Mouse (Mus musculus): ENCODE results near the gene H13. TPM values are rescaled to one million over a fixed set of nuclear protein-coding genes. Genes with fewer than 3 reads are reported as not detected.
A peak's percentile ranks its signal among the peaks of the same experiment; 100 is the strongest.

H13 gene
- polyA plus RNA-seq, 1 experiment from 2014 or later: 45.2 TPM

DNA sequence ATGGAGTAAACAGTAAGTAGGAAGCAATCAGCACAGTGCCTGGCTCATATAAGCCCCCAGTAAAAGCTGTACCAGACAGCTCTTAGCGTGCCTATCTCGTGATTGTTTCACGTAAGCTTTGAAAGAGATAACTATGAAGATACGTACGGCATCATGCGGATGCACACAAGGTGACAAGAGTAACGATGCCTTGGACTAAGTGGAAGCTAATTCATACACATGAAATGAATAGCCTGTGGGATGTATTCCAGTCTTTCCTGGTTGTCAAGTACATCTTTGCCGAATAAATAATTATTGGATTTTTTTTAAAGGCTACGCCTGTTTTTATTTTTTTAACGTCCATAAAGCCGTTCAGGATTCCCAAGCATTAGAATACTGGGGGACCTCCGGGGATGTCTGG is 17.1 kb downstream of the H13 start:
- H3K4me3 ChIP-seq (replicated peaks): peak overlapping the region; percentile 63
- peaks cover 95% of the 10 kb centered on the region for H3K36me3 ChIP-seq (replicated peaks)
- ATAC-seq (ENCODE audit: insufficient read depth): no peak
- peak overlapping the region; percentile 69 for H3K4me2 ChIP-seq
- no peak overlapping the region for H3K9ac ChIP-seq
- H3K27me3 ChIP-seq: no peaks in the 10 kb centered on the region
- WGBS (ENCODE audit: insufficient replicate concordance): 57% methylated on average over 12 of the region's 12 CpGs
- H3K9me3 ChIP-seq (replicated peaks): no peaks in the 10 kb centered on the region
- H3K4me1 ChIP-seq (replicated peaks): peaks cover 31% of the 10 kb centered on the region
- peak overlapping the region; percentile 26 for H3K27ac ChIP-seq (replicated peaks)

DNA sequence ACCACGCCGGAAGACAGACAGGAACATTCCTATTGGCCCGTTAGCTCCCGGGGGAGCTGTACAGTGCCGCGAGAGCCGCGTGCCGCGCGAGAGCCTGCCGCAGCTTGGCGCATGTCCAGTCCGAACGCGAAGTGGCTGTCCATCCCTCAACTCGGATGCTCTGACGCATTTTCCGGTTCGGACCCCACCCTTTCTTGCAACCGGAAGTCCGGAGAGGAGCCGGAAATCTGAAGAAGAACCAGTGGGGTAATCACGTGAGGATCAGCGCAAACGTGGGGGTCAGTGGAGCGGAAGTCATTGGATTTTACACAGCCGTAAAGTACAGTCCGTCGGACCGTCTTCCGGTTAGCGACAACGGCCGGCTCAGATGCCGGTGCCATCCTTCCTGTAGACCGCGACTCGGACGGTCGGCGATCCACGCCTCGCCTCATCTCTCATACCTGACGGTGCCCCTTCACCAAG is 17.6 kb downstream of the H13 start, which contains the start of gene Mcts2:
Mcts2 (plus strand) TSS at position 230 of the 462 bp plus-strand sequence.
- H3K9ac ChIP-seq: peak within 1 kb of the TSS; percentile 45
- peak within 1 kb of the TSS; percentile 63 for H3K4me3 ChIP-seq (replicated peaks)
- peak within 1 kb of the TSS; percentile 38 for H3K27ac ChIP-seq (replicated peaks)
- H3K36me3 ChIP-seq (replicated peaks): peaks cover 94% of the 10 kb centered on the region
- H3K9me3 ChIP-seq (replicated peaks): no peaks in the 10 kb centered on the region
- peaks cover 32% of the 10 kb centered on the region for H3K4me1 ChIP-seq (replicated peaks)
- H3K4me2 ChIP-seq: peak within 1 kb of the TSS; percentile 69
- ATAC-seq (ENCODE audit: insufficient read depth): peak; percentile 96
- WGBS (ENCODE audit: insufficient replicate concordance): 61% methylated on average over 45 of the region's 45 CpGs
- H3K27me3 ChIP-seq: no peaks in the 10 kb centered on the region

DNA sequence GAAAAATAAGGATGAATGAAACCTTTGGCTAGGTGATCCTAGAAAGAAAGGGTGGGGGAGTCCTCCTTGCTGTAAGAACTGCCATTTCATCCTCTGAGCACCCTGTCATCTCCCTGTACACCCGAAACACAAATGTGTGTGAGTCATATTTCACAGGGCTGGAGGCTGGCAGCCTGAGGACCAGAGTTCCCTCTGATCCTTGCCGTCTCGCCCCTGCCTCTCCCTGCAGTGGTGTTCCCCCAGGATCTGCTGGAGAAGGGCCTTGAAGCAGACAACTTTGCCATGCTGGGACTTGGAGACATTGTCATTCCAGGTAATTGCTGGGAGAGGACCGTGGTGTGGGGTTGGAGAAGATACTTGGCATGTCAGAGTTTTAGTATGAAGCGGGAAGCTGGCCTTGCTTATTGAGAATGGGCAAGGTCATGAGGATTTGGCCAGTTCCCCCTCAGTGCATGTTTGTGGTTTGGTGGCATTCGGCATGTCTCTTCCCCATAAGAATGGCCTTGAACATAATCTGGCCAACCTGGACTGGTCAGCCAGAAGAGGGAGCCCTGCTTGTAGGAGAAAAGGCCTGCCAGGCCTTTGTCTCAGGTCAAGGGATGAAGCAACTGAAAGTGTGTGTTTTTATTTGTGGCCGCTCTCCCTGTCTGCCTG is 22.4 kb downstream of the H13 start:
- no peak overlapping the region for H3K9ac ChIP-seq
- no peaks in the 10 kb centered on the region for H3K9me3 ChIP-seq (replicated peaks)
- H3K27me3 ChIP-seq: no peaks in the 10 kb centered on the region
- no peak overlapping the region for H3K27ac ChIP-seq (replicated peaks)
- no peak for ATAC-seq (ENCODE audit: insufficient read depth)
- WGBS (ENCODE audit: insufficient replicate concordance): 70% methylated on average over 7 of the region's 7 CpGs
- H3K4me2 ChIP-seq: no peak overlapping the region
- H3K36me3 ChIP-seq (replicated peaks): peaks cover 61% of the 10 kb centered on the region
- peaks cover 38% of the 10 kb centered on the region for H3K4me1 ChIP-seq (replicated peaks)
- H3K4me3 ChIP-seq (replicated peaks): no peak overlapping the region

GRCm38 (mm10) chr2:152693233-152693632 is 24.0 kb downstream of the H13 start:
- WGBS (ENCODE audit: insufficient replicate concordance): 13% methylated on average over 9 of the region's 9 CpGs
- peak overlapping the region; percentile 8; the same call in 1 of the 2 replicates for H3K4me3 ChIP-seq (replicated peaks)
- peak overlapping the region; percentile 42 for H3K4me2 ChIP-seq
- H3K4me1 ChIP-seq (replicated peaks): peaks cover 34% of the 10 kb centered on the region
- H3K36me3 ChIP-seq (replicated peaks): peaks cover 61% of the 10 kb centered on the region
- peak overlapping the region; percentile 17; the same call in 1 of the 2 replicates for H3K9ac ChIP-seq
- no peak for ATAC-seq (ENCODE audit: insufficient read depth)
- H3K27me3 ChIP-seq: no peaks in the 10 kb centered on the region
- H3K27ac ChIP-seq (replicated peaks): no peak overlapping the region
- no peaks in the 10 kb centered on the region for H3K9me3 ChIP-seq (replicated peaks)

DNA sequence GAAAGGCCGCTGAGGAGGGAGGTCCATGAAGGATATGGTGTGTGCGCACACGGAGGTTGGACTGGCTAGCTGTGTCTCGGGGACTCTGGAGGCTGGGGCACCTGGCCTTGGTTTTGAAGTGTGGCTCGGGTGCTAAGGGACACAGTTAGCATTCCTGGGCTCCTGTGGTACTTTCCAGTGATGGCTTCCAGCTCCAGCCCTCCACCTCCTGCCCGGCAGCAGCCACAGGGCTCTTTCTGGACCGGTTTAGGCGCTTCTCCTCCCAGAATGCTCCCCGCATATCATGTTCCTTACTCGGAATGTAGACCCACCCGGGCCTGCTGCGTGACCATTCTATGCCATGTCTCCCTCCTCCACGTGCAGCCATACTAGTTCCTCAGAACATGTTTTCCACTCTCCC is 24.5 kb downstream of the H13 start:
- Histone ChIP-seq H3K27me3 (no peaks in the 10 kb centered on the region), H3K9ac (peak overlapping the region; percentile 17; the same call in 1 of the 2 replicates), H3K4me2 (peak overlapping the region; percentile 42), H3K4me1 (replicated peaks) (peaks cover 29% of the 10 kb centered on the region), H3K36me3 (replicated peaks) (peaks cover 61% of the 10 kb centered on the region), H3K27ac (replicated peaks) (no peak overlapping the region), H3K9me3 (replicated peaks) (no peaks in the 10 kb centered on the region), H3K4me3 (replicated peaks) (peak overlapping the region; percentile 8; the same call in 1 of the 2 replicates)
- WGBS (ENCODE audit: insufficient replicate concordance): 76% methylated on average over 13 of the region's 13 CpGs
- ATAC-seq (ENCODE audit: insufficient read depth): no peak

DNA sequence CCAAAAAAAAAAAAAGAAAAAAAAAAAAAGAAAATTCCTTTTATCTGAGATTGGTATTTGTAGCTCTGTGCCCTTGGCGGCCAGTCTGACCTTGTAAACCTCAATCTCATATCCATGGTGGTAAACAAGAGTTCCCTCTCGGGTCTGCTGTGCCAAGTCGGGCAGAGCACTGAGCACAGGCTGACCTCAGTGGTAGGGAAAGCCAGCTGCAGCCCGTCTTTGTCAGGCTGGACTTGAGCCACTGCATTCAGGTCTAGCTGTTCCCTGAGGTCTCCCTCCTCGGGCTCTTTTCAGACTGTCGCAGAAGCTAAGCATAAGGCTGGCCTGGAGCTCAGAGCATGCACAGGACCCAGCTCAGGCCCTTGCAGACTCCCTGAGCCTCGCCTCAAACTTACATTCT is 25.4 kb downstream of the H13 start:
- Histone ChIP-seq H3K4me3 (replicated peaks) (no peak overlapping the region), H3K4me1 (replicated peaks) (peaks cover 26% of the 10 kb centered on the region), H3K36me3 (replicated peaks) (peaks cover 61% of the 10 kb centered on the region), H3K9me3 (replicated peaks) (no peaks in the 10 kb centered on the region), H3K27me3 (no peaks in the 10 kb centered on the region), H3K4me2 (no peak overlapping the region), H3K9ac (no peak overlapping the region), H3K27ac (replicated peaks) (no peak overlapping the region)
- ATAC-seq (ENCODE audit: insufficient read depth): no peak
- WGBS (ENCODE audit: insufficient replicate concordance): 59% methylated on average over 7 of the region's 7 CpGs

DNA sequence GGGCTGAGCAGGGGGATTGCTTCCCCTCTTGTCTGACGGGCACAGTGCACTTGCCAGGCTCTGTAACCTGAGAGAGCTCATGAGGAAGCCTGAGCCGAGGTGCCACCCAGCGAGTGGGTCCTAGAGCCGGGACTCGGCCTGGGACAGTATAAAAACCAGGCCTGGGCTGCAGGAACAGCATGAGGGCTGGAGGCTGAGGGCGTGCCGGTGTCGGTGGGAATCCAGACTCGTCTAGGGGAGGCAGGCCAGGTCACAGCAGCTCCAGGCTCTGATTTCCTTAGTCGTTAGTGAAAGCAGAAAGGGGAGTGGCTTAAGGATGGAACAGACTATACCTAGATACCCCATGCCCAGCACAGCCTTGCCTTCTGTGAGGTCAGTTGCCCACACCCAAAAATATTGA is 26.8 kb downstream of the H13 start:
- H3K36me3 ChIP-seq (replicated peaks): peaks cover 63% of the 10 kb centered on the region
- WGBS (ENCODE audit: insufficient replicate concordance): 77% methylated on average over 10 of the region's 10 CpGs
- no peaks in the 10 kb centered on the region for H3K9me3 ChIP-seq (replicated peaks)

GRCm38 (mm10) chr2:152696476-152697164 is 27.4 kb downstream of the H13 start:
- WGBS (ENCODE audit: insufficient replicate concordance): 42% methylated on average over 20 of the region's 20 CpGs
- H3K9ac ChIP-seq: peak overlapping the region; percentile 29; the same call in 1 of the 2 replicates
- peak; percentile 66 for ATAC-seq (ENCODE audit: insufficient read depth)
- H3K4me2 ChIP-seq: no peak overlapping the region
- no peaks in the 10 kb centered on the region for H3K27me3 ChIP-seq
- H3K4me1 ChIP-seq (replicated peaks): peaks cover 16% of the 10 kb centered on the region
- peaks cover 64% of the 10 kb centered on the region for H3K36me3 ChIP-seq (replicated peaks)
- no peak overlapping the region for H3K27ac ChIP-seq (replicated peaks)
- no peak overlapping the region for H3K4me3 ChIP-seq (replicated peaks)
- no peaks in the 10 kb centered on the region for H3K9me3 ChIP-seq (replicated peaks)

More for the DNA sequence above, 26.8 kb downstream of the H13 start:
- H3K27ac ChIP-seq (replicated peaks): no peak overlapping the region
- H3K4me2 ChIP-seq: no peak overlapping the region
- ATAC-seq (ENCODE audit: insufficient read depth): no peak
- H3K27me3 ChIP-seq: no peaks in the 10 kb centered on the region
- H3K4me3 ChIP-seq (replicated peaks): no peak overlapping the region
- peaks cover 22% of the 10 kb centered on the region for H3K4me1 ChIP-seq (replicated peaks)
- no peak overlapping the region for H3K9ac ChIP-seq

GRCm38 (mm10) chr2:152700138-152700537 is 30.9 kb downstream of the H13 start:
- no peak for ATAC-seq (ENCODE audit: insufficient read depth)
- Histone ChIP-seq H3K36me3 (replicated peaks) (peaks cover 97% of the 10 kb centered on the region), H3K4me2 (no peak overlapping the region), H3K27me3 (no peaks in the 10 kb centered on the region), H3K9ac (no peak overlapping the region), H3K27ac (replicated peaks) (no peak overlapping the region), H3K4me1 (replicated peaks) (peaks cover 9% of the 10 kb centered on the region), H3K9me3 (replicated peaks) (no peaks in the 10 kb centered on the region), H3K4me3 (replicated peaks) (no peak overlapping the region)
- 86% methylated on average over 10 of the region's 10 CpGs for WGBS (ENCODE audit: insufficient replicate concordance)

GRCm38 (mm10) chr2:152700725-152701124 is 31.5 kb downstream of the H13 start:
- ATAC-seq (ENCODE audit: insufficient read depth): no peak
- H3K27ac ChIP-seq (replicated peaks): no peak overlapping the region
- WGBS (ENCODE audit: insufficient replicate concordance): 83% methylated on average over 8 of the region's 8 CpGs
- H3K4me2 ChIP-seq: no peak overlapping the region
- peaks cover 9% of the 10 kb centered on the region for H3K4me1 ChIP-seq (replicated peaks)
- no peaks in the 10 kb centered on the region for H3K9me3 ChIP-seq (replicated peaks)
- H3K36me3 ChIP-seq (replicated peaks): peaks cover 98% of the 10 kb centered on the region
- H3K9ac ChIP-seq: no peak overlapping the region
- H3K27me3 ChIP-seq: no peaks in the 10 kb centered on the region
- H3K4me3 ChIP-seq (replicated peaks): no peak overlapping the region

- no peak for ATAC-seq (ENCODE audit: insufficient read depth)
- H3K4me2 ChIP-seq: no peak overlapping the region
- no peaks in the 10 kb centered on the region for H3K27me3 ChIP-seq
- no peak overlapping the region for H3K27ac ChIP-seq (replicated peaks)
- H3K4me3 ChIP-seq (replicated peaks): no peak overlapping the region
- peaks cover 18% of the 10 kb centered on the region for H3K4me1 ChIP-seq (replicated peaks)
- peaks cover 78% of the 10 kb centered on the region for H3K36me3 ChIP-seq (replicated peaks)
- no peak overlapping the region for H3K9ac ChIP-seq
- H3K9me3 ChIP-seq (replicated peaks): no peaks in the 10 kb centered on the region
- 87% methylated on average over 21 of the region's 21 CpGs for WGBS (ENCODE audit: insufficient replicate concordance)
Observed at GRCm38 (mm10) chr2:152703596-152704255, 34.5 kb downstream of the H13 start.

All from liver, embryonic 15.5 days (tissue).